Mouse (Mus musculus): ENCODE results near the gene Tmem131l.

GRCm38 (mm10) chr3:84035728-84036364 is 4.1 kb downstream of the Tmem131l start:
- TF ChIP-seq CTCF (IDR thresholded peaks at IDR 0.05; ENCODE audit: borderline replicate concordance, insufficient read depth, low read length) (no peak), POLR2A (IDR thresholded peaks at IDR 0.05; ENCODE audit: low read depth, low read length) (no peak)

All from embryonic fibroblast, embryonic 13.5 days (primary cell).